Mouse (Mus musculus): ENCODE results near the gene Fam166b.

- TF ChIP-seq CTCF (IDR thresholded peaks at IDR 0.05; ENCODE audit: low read depth, low read length) (no peak), POLR2A (IDR thresholded peaks at IDR 0.05; ENCODE audit: borderline replicate concordance, low read depth, low read length) (no peak)
Measured at GRCm38 (mm10) chr4:43415221-43416070, 13.5 kb downstream of the Fam166b start.
